Mouse (Mus musculus) embryonic fibroblast, embryonic 13.5 days (primary cell): Measurements from ENCODE around the gene Slc37a1. TPM values are rescaled to one million over a fixed set of nuclear protein-coding genes. Genes with fewer than 3 reads are reported as not detected.

Source experiments
- H3K27ac ChIP-seq: 2 replicates; pipeline ENCODE4 v1.5.1; 2012; ENCODE audit warnings: low read length, control low read depth, inconsistent platforms; ENCODE audit not compliant: insufficient read depth
- H3K4me1 ChIP-seq: 2 replicates; pipeline ENCODE4 v1.6.1; 2011; ENCODE audit warnings: low read length; ENCODE audit not compliant: control insufficient read depth, insufficient read depth
- H3K4me3 ChIP-seq: 2 replicates; pipeline ENCODE4 v1.5.1; 2011; ENCODE audit warnings: mild to moderate bottlenecking, control low read depth, low read length; ENCODE audit not compliant: insufficient read depth
- CTCF ChIP-seq: IDR thresholded peaks from 2 replicates; pipeline ENCODE4 v1.5.1; 2011; ENCODE audit warnings: mild to moderate bottlenecking, control low read depth, low read length, moderate library complexity, borderline replicate concordance; ENCODE audit not compliant: insufficient read depth
- POLR2A ChIP-seq: IDR thresholded peaks from 2 replicates; pipeline ENCODE4 v1.6.1; 2011; ENCODE audit warnings: low read depth, mild to moderate bottlenecking, control low read depth, low read length, moderate library complexity
- polyA plus RNA-seq: library from polyadenylated mRNA; stranded (reverse); fragments of >200 nt; gene quantifications from 2 replicates; pipeline ENCODE4 v1.2.4, GENCODE M21; 2011; ENCODE audit warnings: low read depth; ENCODE audit not compliant: missing spikeins, insufficient read length

Gene Slc37a1
- polyA plus RNA-seq, 1 experiment: not detected

- H3K4me3 ChIP-seq: no peak overlapping the region
- TF ChIP-seq CTCF (no peak), POLR2A (no peak)
- no peak overlapping the region for H3K27ac ChIP-seq
- H3K4me1 ChIP-seq: no peaks in the 10 kb centered on the region
Observed at GRCm38 (mm10) chr17:31389432-31390050, 102.9 kb downstream of the Slc37a1 start.

- no peaks in the 10 kb centered on the region for H3K4me1 ChIP-seq
- TF ChIP-seq POLR2A: no peak
- no peak for TF ChIP-seq CTCF
- H3K4me3 ChIP-seq: no peak overlapping the region
- no peak overlapping the region for H3K27ac ChIP-seq
Observed at GRCm38 (mm10) chr17:31391462-31391861, 104.9 kb downstream of the Slc37a1 start.

GRCm38 (mm10) chr17:31392041-31392440, 105.4 kb downstream of the Slc37a1 start:
- TF ChIP-seq CTCF (no peak), POLR2A (no peak)
- H3K27ac ChIP-seq: no peak overlapping the region
- no peaks in the 10 kb centered on the region for H3K4me1 ChIP-seq
- H3K4me3 ChIP-seq: no peak overlapping the region

- H3K4me1 ChIP-seq: no peaks in the 10 kb centered on the region
- TF ChIP-seq POLR2A (no peak), CTCF (no peak)
- no peak overlapping the region for H3K27ac ChIP-seq
- no peak overlapping the region for H3K4me3 ChIP-seq
Observed at GRCm38 (mm10) chr17:31393811-31394210, 107.2 kb downstream of the Slc37a1 start.

GRCm38 (mm10) chr17:31400294-31400693, 113.7 kb downstream of the Slc37a1 start:
- no peaks in the 10 kb centered on the region; the same call in none of the 2 replicates for H3K4me1 ChIP-seq
- TF ChIP-seq CTCF (no peak), POLR2A (no peak)
- H3K27ac ChIP-seq: no peak overlapping the region
- H3K4me3 ChIP-seq: no peak overlapping the region

Other genes starting within 250 kb of the Slc37a1 start
- 0.86 and 2.4 TPM in 2 replicates for gene Abcg1, start 229.1 kb upstream of the Slc37a1 start, polyA plus RNA-seq
- gene Tff3, start 157.1 kb upstream of the Slc37a1 start, polyA plus RNA-seq: not detected in 2 replicates
- gene Tff2, start 142.5 kb upstream of the Slc37a1 start, polyA plus RNA-seq: not detected in 2 replicates
- not detected in 2 replicates for gene Tff1, start 121.5 kb upstream of the Slc37a1 start, polyA plus RNA-seq
- not detected in 2 replicates for gene Tmprss3, start 87.8 kb upstream of the Slc37a1 start, polyA plus RNA-seq
- not detected in 2 replicates for gene Ubash3a, start 78.9 kb upstream of the Slc37a1 start, polyA plus RNA-seq
- 1.3 and 1.6 TPM in 2 replicates for gene Rsph1, start 9.4 kb upstream of the Slc37a1 start, polyA plus RNA-seq
- 0.97 and 3.4 TPM in 2 replicates for gene Pde9a, start 99.4 kb downstream of the Slc37a1 start, polyA plus RNA-seq
- gene Wdr4, start 233.2 kb downstream of the Slc37a1 start, polyA plus RNA-seq: 18.9 and 19.7 TPM in 2 replicates
- gene Ndufv3, start 233.3 kb downstream of the Slc37a1 start, polyA plus RNA-seq: 140 and 141 TPM in 2 replicates